Mouse (Mus musculus) embryonic facial prominence, embryonic 10.5 days (tissue): Measurements from ENCODE around the gene Gm9774. TPM values are rescaled to one million over a fixed set of nuclear protein-coding genes. Genes with fewer than 3 reads are reported as not detected.

Source experiments
- polyA plus RNA-seq: library from polyadenylated mRNA; unstranded; fragments of >200 nt; fragmentation: Nextera tagmentation; extraction: Ambion mirVana; gene quantifications from 2 replicates; pipeline ENCODE4 v1.2.1, GENCODE M21; 2016

Gm9774 gene
- polyA plus RNA-seq, 1 experiment from 2014 or later: 10.6 TPM

Other genes starting within 250 kb of the Gm9774 start
- not detected in 2 replicates for gene Sprr2a1, start 213.6 kb downstream of the Gm9774 start, polyA plus RNA-seq
- not detected in 2 replicates for gene Sprr2a2, start 213.5 kb downstream of the Gm9774 start, polyA plus RNA-seq
- gene Sprr2a3, start 144.0 kb downstream of the Gm9774 start, polyA plus RNA-seq: not detected in 2 replicates
- not detected in 2 replicates for gene Sprr2b, start 112.8 kb downstream of the Gm9774 start, polyA plus RNA-seq
- not detected in 2 replicates for gene Sprr2d, start 90.3 kb downstream of the Gm9774 start, polyA plus RNA-seq
- gene Sprr2e, start 77.3 kb downstream of the Gm9774 start, polyA plus RNA-seq: not detected in 2 replicates
- not detected in 2 replicates for gene Sprr2f, start 64.2 kb downstream of the Gm9774 start, polyA plus RNA-seq
- gene Sprr2h, start 43.7 kb downstream of the Gm9774 start, polyA plus RNA-seq: not detected in 2 replicates
- not detected in 2 replicates for gene Sprr2i, start 21.4 kb downstream of the Gm9774 start, polyA plus RNA-seq
- gene Sprr2j-ps, start 11.3 kb downstream of the Gm9774 start, polyA plus RNA-seq: not detected in 2 replicates
- not detected in 2 replicates for gene Sprr2k, start 3.2 kb upstream of the Gm9774 start, polyA plus RNA-seq
- not detected in 2 replicates for gene Sprr1b, start 9.4 kb upstream of the Gm9774 start, polyA plus RNA-seq
- not detected in 2 replicates for gene Sprr3, start 29.3 kb upstream of the Gm9774 start, polyA plus RNA-seq
- not detected in 2 replicates for gene Sprr1a, start 56.5 kb upstream of the Gm9774 start, polyA plus RNA-seq
- not detected in 2 replicates for gene Sprr4, start 71.1 kb upstream of the Gm9774 start, polyA plus RNA-seq
- not detected in 2 replicates for gene 2310046K23Rik, start 105.1 kb upstream of the Gm9774 start, polyA plus RNA-seq
- gene Ivl, start 144.3 kb upstream of the Gm9774 start, polyA plus RNA-seq: not detected in 2 replicates
- not detected in 2 replicates for gene Smcp, start 159.6 kb upstream of the Gm9774 start, polyA plus RNA-seq
- not detected in 2 replicates for gene 2210017I01Rik, start 178.1 kb upstream of the Gm9774 start, polyA plus RNA-seq
- gene Lce6a, start 192.2 kb upstream of the Gm9774 start, polyA plus RNA-seq: not detected in 2 replicates
- not detected in 2 replicates for gene Lce1a1, start 218.9 kb upstream of the Gm9774 start, polyA plus RNA-seq
- not detected in 2 replicates for gene Lce1b, start 227.5 kb upstream of the Gm9774 start, polyA plus RNA-seq
- not detected in 2 replicates for gene Lce1a2, start 240.9 kb upstream of the Gm9774 start, polyA plus RNA-seq
- gene Lce1c, start 249.8 kb upstream of the Gm9774 start, polyA plus RNA-seq: not detected in 2 replicates